Mouse (Mus musculus): ENCODE measurements at regions not wholly inside any gene's neighbourhood (a gene's known extent, or its start where the extent isn't known, plus 50 kb on each side); places are given as distances from the start of the nearest gene placed in this dataset.

DNA sequence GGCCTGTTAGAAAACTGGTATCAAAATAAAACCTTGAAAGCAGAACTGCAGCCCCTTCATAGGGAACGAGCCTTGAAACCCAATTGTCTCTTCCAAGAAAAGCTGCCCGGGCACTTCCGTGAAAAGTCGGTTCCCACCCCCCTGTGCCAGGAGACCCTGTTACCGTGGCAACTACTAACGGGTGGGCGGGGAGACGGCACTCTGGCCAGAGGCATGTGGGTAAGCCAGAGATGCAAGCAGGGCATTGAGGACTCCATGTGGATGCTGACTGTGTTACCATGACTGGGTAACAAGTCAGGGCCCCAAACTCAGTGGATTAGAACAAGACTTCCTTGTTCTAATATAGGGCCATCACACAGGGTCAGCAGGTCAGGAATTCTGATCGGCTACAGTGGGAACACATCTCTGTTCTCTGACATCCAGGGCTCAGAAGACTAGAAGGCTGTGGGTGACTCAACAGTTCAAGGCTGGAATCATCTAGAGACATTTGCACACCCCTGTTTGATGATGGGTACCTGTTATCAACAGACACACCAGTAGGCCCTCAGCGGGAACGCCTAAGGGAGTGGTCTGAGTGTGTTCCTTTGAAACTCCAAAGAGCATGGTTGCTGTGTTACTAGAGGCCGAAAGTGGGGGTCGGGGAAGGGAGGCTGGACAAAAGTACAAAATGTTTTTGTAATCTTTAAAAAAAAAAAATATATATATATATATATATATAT is 236.9 kb upstream of the Sdk2 start:
- H3K36me3 ChIP-seq (ENCODE audit: control insufficient read depth, insufficient read depth, low read length), result no peaks in the 10 kb centered on the region
- TF ChIP-seq POLR2A (IDR thresholded peaks at IDR 0.05; ENCODE audit: insufficient read depth, low read depth, low read length) (no peak), EP300 (IDR thresholded peaks at IDR 0.05; ENCODE audit: insufficient read depth, low read depth, low read length) (no peak), CTCF (IDR thresholded peaks at IDR 0.05) (no peak)
- no peak for DNase-seq
- no peak overlapping the region for H3K27ac ChIP-seq
- no peak overlapping the region for H3K9ac ChIP-seq (ENCODE audit: low read depth, low read length)
- no peak overlapping the region for H3K4me3 ChIP-seq
- intact Hi-C loops (cut with DNase I), result no loop called here
- H3K4me1 ChIP-seq (ENCODE audit: control insufficient read depth, insufficient read depth, low read length), result no peaks in the 10 kb centered on the region
- WGBS, result 76% methylated on average over 13 of the region's 13 CpGs
- no peaks in the 10 kb centered on the region for H3K27me3 ChIP-seq (ENCODE audit: control insufficient read depth, insufficient read depth, low read length)
- no peaks in the 10 kb centered on the region for H3K79me2 ChIP-seq (replicated peaks; ENCODE audit: control insufficient read depth, insufficient read depth, low read length)

DNA sequence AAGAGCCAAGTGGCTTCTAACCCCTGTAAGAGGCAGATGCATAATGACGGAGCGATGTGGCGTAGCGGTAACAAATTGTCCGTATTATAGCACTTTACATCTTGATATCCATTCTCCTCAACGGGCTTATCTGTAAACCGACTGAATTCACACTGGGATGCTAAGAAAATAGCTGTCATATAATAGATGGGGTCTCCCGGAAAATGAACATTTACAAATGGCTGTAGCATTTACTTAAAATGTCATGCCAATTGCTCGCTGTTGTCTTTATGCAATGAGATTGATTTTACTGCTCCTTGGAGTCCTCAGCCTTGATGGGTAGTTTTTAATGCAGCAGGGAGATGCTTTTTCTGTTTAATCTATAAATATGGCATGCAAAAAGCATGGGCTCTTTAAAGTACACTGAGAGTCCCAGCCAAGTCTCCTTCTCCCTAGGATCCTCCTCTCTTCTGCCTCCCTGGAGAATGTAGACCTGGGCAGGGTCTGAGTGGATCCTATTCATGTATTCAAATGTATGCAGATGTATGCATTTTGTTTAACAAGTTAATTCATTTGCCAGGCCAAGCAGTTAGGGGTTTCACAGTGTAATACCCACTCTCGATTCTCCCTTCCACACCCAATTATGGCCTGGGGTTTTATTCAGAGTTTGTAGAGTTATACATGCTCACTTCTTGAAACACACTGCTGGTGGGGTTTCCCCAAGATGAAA is 233.9 kb upstream of the Sdk2 start:
- no peaks in the 10 kb centered on the region for H3K4me1 ChIP-seq (ENCODE audit: control insufficient read depth, insufficient read depth, low read length)
- H3K36me3 ChIP-seq (ENCODE audit: control insufficient read depth, insufficient read depth, low read length), result no peaks in the 10 kb centered on the region
- TF ChIP-seq POLR2A (IDR thresholded peaks at IDR 0.05; ENCODE audit: insufficient read depth, low read depth, low read length) (no peak), CTCF (IDR thresholded peaks at IDR 0.05) (no peak), EP300 (IDR thresholded peaks at IDR 0.05; ENCODE audit: insufficient read depth, low read depth, low read length) (no peak)
- no peak overlapping the region for H3K4me3 ChIP-seq
- intact Hi-C loops (cut with DNase I), result no loop called here
- no peaks in the 10 kb centered on the region for H3K27me3 ChIP-seq (ENCODE audit: control insufficient read depth, insufficient read depth, low read length)
- DNase-seq, result no peak
- no peak overlapping the region for H3K27ac ChIP-seq
- H3K79me2 ChIP-seq (replicated peaks; ENCODE audit: control insufficient read depth, insufficient read depth, low read length), result no peaks in the 10 kb centered on the region
- H3K9ac ChIP-seq (ENCODE audit: low read depth, low read length), result no peak overlapping the region
- WGBS, result 85% methylated on average over 10 of the region's 10 CpGs

DNA sequence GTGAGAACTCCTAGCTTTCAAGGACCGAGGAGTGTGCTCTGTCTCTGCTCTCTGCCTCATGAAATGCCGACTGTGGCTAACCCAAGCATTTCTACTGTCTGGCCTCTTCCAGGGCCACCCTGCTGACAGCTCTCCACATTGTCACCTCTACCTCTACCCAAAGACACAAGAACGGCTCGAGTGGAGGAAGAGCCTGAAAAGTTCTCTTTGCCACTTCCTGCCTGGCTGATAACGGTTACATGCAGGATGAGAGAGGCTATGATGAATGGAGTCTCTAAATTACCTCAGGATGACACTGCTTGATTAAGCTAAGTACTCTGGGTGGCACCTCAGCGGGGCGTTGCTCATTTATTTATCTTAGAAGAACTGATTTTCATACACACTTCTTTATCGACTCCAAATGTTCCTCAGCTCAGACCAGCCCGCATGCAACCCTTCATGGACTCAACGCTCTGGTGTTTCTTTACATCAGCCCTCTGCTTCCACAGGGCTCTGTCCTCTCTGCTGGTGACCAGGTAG is 230.0 kb upstream of the Sdk2 start:
- no peak overlapping the region for H3K27ac ChIP-seq
- no peaks in the 10 kb centered on the region for H3K27me3 ChIP-seq (ENCODE audit: control insufficient read depth, insufficient read depth, low read length)
- intact Hi-C loops (cut with DNase I), result no loop called here
- TF ChIP-seq CTCF (IDR thresholded peaks at IDR 0.05) (no peak), POLR2A (IDR thresholded peaks at IDR 0.05; ENCODE audit: insufficient read depth, low read depth, low read length) (no peak), EP300 (IDR thresholded peaks at IDR 0.05; ENCODE audit: insufficient read depth, low read depth, low read length) (no peak)
- DNase-seq, result no peak
- no peak overlapping the region for H3K4me3 ChIP-seq
- no peaks in the 10 kb centered on the region for H3K79me2 ChIP-seq (replicated peaks; ENCODE audit: control insufficient read depth, insufficient read depth, low read length)
- 41% methylated on average over 10 of the region's 10 CpGs for WGBS
- no peaks in the 10 kb centered on the region for H3K4me1 ChIP-seq (ENCODE audit: control insufficient read depth, insufficient read depth, low read length)
- no peaks in the 10 kb centered on the region for H3K36me3 ChIP-seq (ENCODE audit: control insufficient read depth, insufficient read depth, low read length)
- H3K9ac ChIP-seq (ENCODE audit: low read depth, low read length), result no peak overlapping the region

DNA sequence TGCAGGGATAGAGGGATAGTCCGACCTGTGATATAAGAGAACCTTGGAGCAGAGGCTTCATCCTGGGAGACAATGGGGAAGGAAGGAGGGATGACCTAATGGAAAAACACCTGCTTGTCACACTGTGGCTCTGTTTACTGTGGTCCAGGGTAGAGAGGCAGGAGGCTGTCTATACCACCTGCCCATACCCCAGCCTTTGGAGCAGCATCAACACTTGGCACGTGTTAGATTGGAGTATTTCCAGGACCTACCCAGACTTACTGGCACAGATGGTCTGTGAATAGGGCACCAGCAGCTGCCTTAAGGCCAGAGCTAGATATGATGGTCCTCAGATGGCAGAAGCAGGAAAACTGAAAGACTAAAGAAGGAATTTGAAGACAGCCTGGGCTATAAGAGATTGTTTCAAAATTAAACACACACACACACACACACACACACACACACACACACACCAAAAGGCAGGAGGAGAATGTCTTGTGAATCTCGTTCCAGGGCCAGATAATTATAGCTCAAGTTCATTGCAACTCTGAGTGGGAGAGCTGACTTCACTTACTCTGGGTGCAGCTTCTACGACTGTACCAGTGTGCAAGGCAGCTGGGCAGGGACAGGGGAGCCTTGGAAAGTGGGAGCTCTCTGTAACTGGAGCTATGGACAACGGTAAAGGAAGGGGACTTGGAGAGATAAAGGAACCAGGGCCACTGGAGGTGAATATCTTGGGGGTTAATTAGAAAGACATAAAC is 227.8 kb upstream of the Sdk2 start:
- 39% methylated on average over 5 of the region's 5 CpGs for WGBS
- Histone ChIP-seq H3K79me2 (replicated peaks; ENCODE audit: control insufficient read depth, insufficient read depth, low read length) (no peaks in the 10 kb centered on the region), H3K27ac (no peak overlapping the region), H3K9ac (ENCODE audit: low read depth, low read length) (no peak overlapping the region), H3K36me3 (ENCODE audit: control insufficient read depth, insufficient read depth, low read length) (no peaks in the 10 kb centered on the region), H3K4me3 (no peak overlapping the region), H3K4me1 (ENCODE audit: control insufficient read depth, insufficient read depth, low read length) (no peaks in the 10 kb centered on the region), H3K27me3 (ENCODE audit: control insufficient read depth, insufficient read depth, low read length) (no peaks in the 10 kb centered on the region)
- DNase-seq, result no peak
- intact Hi-C loops (cut with DNase I), result no loop called here
- no peak for TF ChIP-seq CTCF (IDR thresholded peaks at IDR 0.05)

DNA sequence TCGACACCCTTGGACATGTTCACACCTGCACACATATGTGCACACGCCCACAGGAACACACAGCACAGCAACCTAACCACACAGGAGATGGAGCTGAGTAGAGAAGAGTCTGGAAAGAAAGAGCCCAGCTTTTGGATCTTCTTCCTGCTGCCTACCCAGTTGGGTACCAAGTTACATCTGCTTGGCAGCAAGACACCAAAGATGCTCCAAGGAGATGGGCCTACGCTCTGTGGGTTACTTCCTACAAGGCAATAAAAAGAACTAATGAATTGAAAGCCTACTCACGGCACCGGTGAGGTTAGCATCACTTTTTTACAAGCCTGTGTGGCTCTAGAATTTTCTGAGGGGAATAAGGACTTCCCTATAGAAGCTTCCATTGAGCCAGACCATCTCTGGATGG is 224.4 kb upstream of the Sdk2 start:
- intact Hi-C loops (cut with DNase I), result no loop called here
- H3K4me1 ChIP-seq (ENCODE audit: control insufficient read depth, insufficient read depth, low read length), result no peaks in the 10 kb centered on the region; the same call in 1 of the 2 replicates
- 90% methylated on average over 5 of the region's 5 CpGs for WGBS
- no peak overlapping the region for H3K9ac ChIP-seq (ENCODE audit: low read depth, low read length)
- TF ChIP-seq POLR2A (IDR thresholded peaks at IDR 0.05; ENCODE audit: insufficient read depth, low read depth, low read length), result no peak
- no peak for TF ChIP-seq CTCF (IDR thresholded peaks at IDR 0.05)
- H3K79me2 ChIP-seq (replicated peaks; ENCODE audit: control insufficient read depth, insufficient read depth, low read length), result no peaks in the 10 kb centered on the region
- no peaks in the 10 kb centered on the region for H3K36me3 ChIP-seq (ENCODE audit: control insufficient read depth, insufficient read depth, low read length)
- DNase-seq, result no peak
- no peak overlapping the region for H3K27ac ChIP-seq
- no peak overlapping the region for H3K4me3 ChIP-seq
- no peaks in the 10 kb centered on the region for H3K27me3 ChIP-seq (ENCODE audit: control insufficient read depth, insufficient read depth, low read length)

DNA sequence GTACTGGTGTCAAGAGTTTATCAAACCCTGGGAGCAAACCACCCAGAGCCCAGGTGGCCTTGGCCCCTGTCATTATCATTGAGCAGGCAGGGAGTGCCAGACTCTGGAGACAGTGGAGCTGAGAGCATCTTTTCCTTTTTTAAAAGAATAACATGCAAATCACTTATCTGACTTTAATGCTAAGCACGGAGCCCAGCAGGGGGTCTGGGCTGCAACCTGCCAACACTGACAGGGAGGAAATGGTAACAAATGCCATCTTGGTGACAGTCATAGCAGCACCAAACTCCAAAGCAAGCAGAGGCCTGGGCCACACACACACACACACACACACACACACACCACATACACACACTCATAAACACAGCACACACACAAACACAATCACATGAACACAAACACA is 223.1 kb upstream of the Sdk2 start:
- DNase-seq, result no peak
- Histone ChIP-seq H3K36me3 (ENCODE audit: control insufficient read depth, insufficient read depth, low read length) (no peaks in the 10 kb centered on the region), H3K4me3 (no peak overlapping the region), H3K27me3 (ENCODE audit: control insufficient read depth, insufficient read depth, low read length) (no peaks in the 10 kb centered on the region), H3K79me2 (replicated peaks; ENCODE audit: control insufficient read depth, insufficient read depth, low read length) (no peaks in the 10 kb centered on the region), H3K9ac (ENCODE audit: low read depth, low read length) (no peak overlapping the region), H3K27ac (no peak overlapping the region), H3K4me1 (ENCODE audit: control insufficient read depth, insufficient read depth, low read length) (no peaks in the 10 kb centered on the region; the same call in 1 of the 2 replicates)
- intact Hi-C loops (cut with DNase I), result no loop called here
- WGBS, result 83% methylated on average over 1 of the region's 1 CpGs
- no peak for TF ChIP-seq EP300 (IDR thresholded peaks at IDR 0.05; ENCODE audit: insufficient read depth, low read depth, low read length)
- TF ChIP-seq CTCF (IDR thresholded peaks at IDR 0.05), result no peak
- no peak for TF ChIP-seq POLR2A (IDR thresholded peaks at IDR 0.05; ENCODE audit: insufficient read depth, low read depth, low read length)

All from heart, adult 2 months (tissue).